Mouse (Mus musculus) ES-Bruce4 (cell line): ENCODE data around the gene Tnk2. TPM values are rescaled to one million over a fixed set of nuclear protein-coding genes. Genes with fewer than 3 reads are reported as not detected.

ENCODE experiments used
- H3K27ac ChIP-seq: 2 replicates; pipeline ENCODE4 v1.5.1; 2012; ENCODE audit warnings: low read length, inconsistent platforms; ENCODE audit not compliant: insufficient read depth
- H3K27me3 ChIP-seq: 2 replicates; pipeline ENCODE4 v1.6.1; 2012; ENCODE audit warnings: mild to moderate bottlenecking, low read length, inconsistent platforms; ENCODE audit not compliant: control insufficient read depth, poor library complexity, insufficient read depth, severe bottlenecking
- H3K36me3 ChIP-seq: 2 replicates; pipeline ENCODE4 v1.6.1; 2012; ENCODE audit warnings: inconsistent platforms, mild to moderate bottlenecking, low read length, moderate library complexity; ENCODE audit not compliant: control insufficient read depth, poor library complexity, insufficient read depth, severe bottlenecking
- H3K4me1 ChIP-seq: one replicate; pipeline ENCODE4 v1.8.1; 2011; ENCODE audit warnings: low read length; ENCODE audit not compliant: control insufficient read depth, insufficient read depth
- H3K4me3 ChIP-seq: 2 replicates; pipeline ENCODE4 v1.5.1; 2011; ENCODE audit warnings: low read depth, mild to moderate bottlenecking, low read length
- H3K9ac ChIP-seq: 2 replicates; pipeline ENCODE4 v1.6.1; 2012; ENCODE audit warnings: low read depth, mild to moderate bottlenecking, inconsistent platforms; ENCODE audit not compliant: poor library complexity, severe bottlenecking
- H3K9me3 ChIP-seq: replicated peaks from 2 replicates; pipeline ENCODE4 v1.6.1; 2012; ENCODE audit warnings: mild to moderate bottlenecking, low read length, inconsistent platforms; ENCODE audit not compliant: control insufficient read depth, poor library complexity, insufficient read depth, severe bottlenecking
- CTCF ChIP-seq: IDR thresholded peaks from one replicate; pipeline ENCODE4 v1.8.1; 2011; ENCODE audit warnings: low read depth, low read length
- EP300 ChIP-seq: IDR thresholded peaks from 2 replicates; pipeline ENCODE4 v1.6.1; 2011; ENCODE audit warnings: low read depth, low read length; ENCODE audit not compliant: insufficient read depth
- POLR2A ChIP-seq: IDR thresholded peaks from one replicate; pipeline ENCODE4 v1.8.1; 2011; ENCODE audit warnings: low read length; ENCODE audit not compliant: insufficient read depth
- polyA plus RNA-seq: library from polyadenylated mRNA; stranded (reverse); fragments of >200 nt; gene quantifications from 2 replicates; pipeline ENCODE4 v1.2.4, GENCODE M21; 2011; ENCODE audit warnings: low read depth; ENCODE audit not compliant: missing spikeins, insufficient read depth, insufficient read length

Tnk2 gene
- 37.6 and 42.4 TPM in 2 replicates for polyA plus RNA-seq

GRCm38 (mm10) chr16:32643661-32644061 is at the start of gene Tnk2:
TSS of gene Tnk2 (plus strand) at chr16:32643874.
- H3K9me3 ChIP-seq, result no peaks in the 10 kb centered on the region
- no peaks in the 10 kb centered on the region for H3K36me3 ChIP-seq
- TF ChIP-seq POLR2A, result no peak
- peak within 1 kb of the TSS; percentile 97 for H3K9ac ChIP-seq
- no peaks in the 10 kb centered on the region for H3K27me3 ChIP-seq
- peak within 1 kb of the TSS; percentile 58 for H3K4me3 ChIP-seq
- no peak within 1 kb of the TSS for H3K27ac ChIP-seq
- H3K4me1 ChIP-seq, result peaks cover 2% of the 10 kb centered on the region

- Histone ChIP-seq H3K27me3 (no peaks in the 10 kb centered on the region), H3K4me1 (no peaks in the 10 kb centered on the region), H3K9me3 (no peaks in the 10 kb centered on the region), H3K27ac (no peak overlapping the region), H3K36me3 (no peaks in the 10 kb centered on the region), H3K4me3 (no peak overlapping the region), H3K9ac (no peak overlapping the region)
- TF ChIP-seq POLR2A (no peak), CTCF (no peak), EP300 (no peak)
These were observed 49.8 kb upstream of the Tnk2 start for GRCm38 (mm10) chr16:32593916-32594315.

GRCm38 (mm10) chr16:32594701-32595100 is 49.0 kb upstream of the Tnk2 start:
- H3K27me3 ChIP-seq, result no peaks in the 10 kb centered on the region
- H3K4me3 ChIP-seq, result no peak overlapping the region
- H3K27ac ChIP-seq, result no peak overlapping the region
- no peak overlapping the region for H3K9ac ChIP-seq
- H3K9me3 ChIP-seq, result no peaks in the 10 kb centered on the region
- no peak for TF ChIP-seq CTCF
- TF ChIP-seq EP300, result no peak
- TF ChIP-seq POLR2A, result no peak
- no peaks in the 10 kb centered on the region for H3K4me1 ChIP-seq
- no peaks in the 10 kb centered on the region for H3K36me3 ChIP-seq

- no peaks in the 10 kb centered on the region for H3K27me3 ChIP-seq
- no peak overlapping the region for H3K4me3 ChIP-seq
- TF ChIP-seq EP300 (no peak), CTCF (no peak), POLR2A (no peak)
- H3K9ac ChIP-seq, result no peak overlapping the region
- H3K27ac ChIP-seq, result no peak overlapping the region
- no peaks in the 10 kb centered on the region for H3K4me1 ChIP-seq
- no peaks in the 10 kb centered on the region for H3K9me3 ChIP-seq
- no peaks in the 10 kb centered on the region for H3K36me3 ChIP-seq
These were observed 48.4 kb upstream of the Tnk2 start for GRCm38 (mm10) chr16:32595142-32595855.

- Histone ChIP-seq H3K4me3 (no peak overlapping the region), H3K27me3 (no peaks in the 10 kb centered on the region; the same call in 1 of the 2 replicates), H3K9me3 (no peaks in the 10 kb centered on the region), H3K9ac (no peak overlapping the region), H3K36me3 (no peaks in the 10 kb centered on the region), H3K27ac (peak overlapping the region; percentile 32; the same call in 1 of the 2 replicates), H3K4me1 (no peaks in the 10 kb centered on the region)
- TF ChIP-seq CTCF, result no peak
- TF ChIP-seq EP300, result no peak
- TF ChIP-seq POLR2A, result no peak
These were observed 45.7 kb upstream of the Tnk2 start for GRCm38 (mm10) chr16:32597909-32598381.

GRCm38 (mm10) chr16:32599151-32599550 is 44.5 kb upstream of the Tnk2 start:
- H3K9ac ChIP-seq, result no peak overlapping the region
- TF ChIP-seq POLR2A (no peak), CTCF (no peak), EP300 (no peak)
- no peaks in the 10 kb centered on the region; the same call in 1 of the 2 replicates for H3K27me3 ChIP-seq
- no peaks in the 10 kb centered on the region for H3K9me3 ChIP-seq
- H3K36me3 ChIP-seq, result no peaks in the 10 kb centered on the region
- H3K4me1 ChIP-seq, result no peaks in the 10 kb centered on the region
- no peak overlapping the region for H3K4me3 ChIP-seq
- H3K27ac ChIP-seq, result no peak overlapping the region
